Mouse (Mus musculus): ENCODE results near the gene Nutf2-ps1. TPM values are rescaled to one million over a fixed set of nuclear protein-coding genes. Genes with fewer than 3 reads are reported as not detected.

Nutf2-ps1 gene
- polyA plus RNA-seq, 1 experiment, result 123 TPM

GRCm38 (mm10) chr19:53571056-53571455, 17.8 kb downstream of the Nutf2-ps1 start:
- TF ChIP-seq GATA1 (IDR thresholded peaks at IDR 0.05; ENCODE audit: borderline replicate concordance, low read length), result no peak
- TF ChIP-seq FLI1 (IDR thresholded peaks at IDR 0.05; ENCODE audit: low read length), result no peak

GRCm38 (mm10) chr19:53568553-53568952, 20.3 kb downstream of the Nutf2-ps1 start:
- Histone ChIP-seq H3K9me3 (no peaks in the 10 kb centered on the region), H3K27me3 (replicated peaks) (peaks cover 11% of the 10 kb centered on the region), H3K36me3 (replicated peaks; ENCODE audit: low read length) (no peaks in the 10 kb centered on the region), H3K4me1 (peaks cover 41% of the 10 kb centered on the region), H3K4me3 (replicated peaks) (no peak overlapping the region)
- TF ChIP-seq FLI1 (IDR thresholded peaks at IDR 0.05; ENCODE audit: low read length), result no peak
- TF ChIP-seq GATA1 (IDR thresholded peaks at IDR 0.05; ENCODE audit: borderline replicate concordance, low read length), result no peak

More at GRCm38 (mm10) chr19:53571056-53571455, 17.8 kb downstream of the Nutf2-ps1 start:
- Histone ChIP-seq H3K4me3 (replicated peaks) (no peak overlapping the region), H3K36me3 (replicated peaks; ENCODE audit: low read length) (no peaks in the 10 kb centered on the region), H3K27me3 (replicated peaks) (peaks cover 14% of the 10 kb centered on the region), H3K4me1 (peaks cover 34% of the 10 kb centered on the region), H3K9me3 (no peaks in the 10 kb centered on the region)

GRCm38 (mm10) chr19:53567864-53568263, 21.0 kb downstream of the Nutf2-ps1 start:
- Histone ChIP-seq H3K27me3 (replicated peaks) (peaks cover 11% of the 10 kb centered on the region), H3K9me3 (peaks cover 5% of the 10 kb centered on the region), H3K4me1 (peaks cover 41% of the 10 kb centered on the region), H3K4me3 (replicated peaks) (peak overlapping the region; percentile 47), H3K36me3 (replicated peaks; ENCODE audit: low read length) (no peaks in the 10 kb centered on the region)
- no peak for TF ChIP-seq FLI1 (IDR thresholded peaks at IDR 0.05; ENCODE audit: low read length)
- no peak for TF ChIP-seq GATA1 (IDR thresholded peaks at IDR 0.05; ENCODE audit: borderline replicate concordance, low read length)

GRCm38 (mm10) chr19:53565565-53566277, 23.1 kb downstream of the Nutf2-ps1 start:
- TF ChIP-seq GATA1 (IDR thresholded peaks at IDR 0.05; ENCODE audit: borderline replicate concordance, low read length) (no peak), FLI1 (IDR thresholded peaks at IDR 0.05; ENCODE audit: low read length) (no peak)
- Histone ChIP-seq H3K9me3 (peaks cover 9% of the 10 kb centered on the region), H3K4me3 (replicated peaks) (no peak overlapping the region), H3K27me3 (replicated peaks) (peaks cover 7% of the 10 kb centered on the region), H3K4me1 (peaks cover 22% of the 10 kb centered on the region), H3K36me3 (replicated peaks; ENCODE audit: low read length) (no peaks in the 10 kb centered on the region)

GRCm38 (mm10) chr19:53564174-53564573, 24.7 kb downstream of the Nutf2-ps1 start:
- Histone ChIP-seq H3K27me3 (replicated peaks) (peaks cover 7% of the 10 kb centered on the region), H3K36me3 (replicated peaks; ENCODE audit: low read length) (no peaks in the 10 kb centered on the region), H3K4me3 (replicated peaks) (no peak overlapping the region), H3K4me1 (peaks cover 20% of the 10 kb centered on the region), H3K9me3 (peaks cover 21% of the 10 kb centered on the region)
- TF ChIP-seq FLI1 (IDR thresholded peaks at IDR 0.05; ENCODE audit: low read length) (no peak), GATA1 (IDR thresholded peaks at IDR 0.05; ENCODE audit: borderline replicate concordance, low read length) (no peak)

- H3K36me3 ChIP-seq (replicated peaks; ENCODE audit: low read length), result no peaks in the 10 kb centered on the region
- peaks cover 21% of the 10 kb centered on the region for H3K9me3 ChIP-seq
- no peak overlapping the region for H3K4me3 ChIP-seq (replicated peaks)
- H3K4me1 ChIP-seq, result peaks cover 12% of the 10 kb centered on the region
- peaks cover 9% of the 10 kb centered on the region for H3K27me3 ChIP-seq (replicated peaks)
- TF ChIP-seq FLI1 (IDR thresholded peaks at IDR 0.05; ENCODE audit: low read length) (no peak), GATA1 (IDR thresholded peaks at IDR 0.05; ENCODE audit: borderline replicate concordance, low read length) (no peak)
Measured at GRCm38 (mm10) chr19:53560436-53560835, 28.4 kb downstream of the Nutf2-ps1 start.

GRCm38 (mm10) chr19:53557267-53557936, 31.5 kb downstream of the Nutf2-ps1 start:
- peaks cover 28% of the 10 kb centered on the region for H3K4me1 ChIP-seq
- no peaks in the 10 kb centered on the region for H3K36me3 ChIP-seq (replicated peaks; ENCODE audit: low read length)
- H3K9me3 ChIP-seq, result peaks cover 13% of the 10 kb centered on the region
- H3K4me3 ChIP-seq (replicated peaks), result peak overlapping the region; percentile 26
- peaks cover 5% of the 10 kb centered on the region for H3K27me3 ChIP-seq (replicated peaks)
- no peak for TF ChIP-seq FLI1 (IDR thresholded peaks at IDR 0.05; ENCODE audit: low read length)
- no peak for TF ChIP-seq GATA1 (IDR thresholded peaks at IDR 0.05; ENCODE audit: borderline replicate concordance, low read length)

- Histone ChIP-seq H3K4me3 (replicated peaks) (no peak overlapping the region), H3K4me1 (peaks cover 32% of the 10 kb centered on the region), H3K9me3 (peaks cover 13% of the 10 kb centered on the region), H3K36me3 (replicated peaks; ENCODE audit: low read length) (no peaks in the 10 kb centered on the region), H3K27me3 (replicated peaks) (peaks cover 5% of the 10 kb centered on the region)
- TF ChIP-seq FLI1 (IDR thresholded peaks at IDR 0.05; ENCODE audit: low read length) (no peak), GATA1 (IDR thresholded peaks at IDR 0.05; ENCODE audit: borderline replicate concordance, low read length) (no peak)
Measured at GRCm38 (mm10) chr19:53556841-53557240, 32.0 kb downstream of the Nutf2-ps1 start.

- Histone ChIP-seq H3K9me3 (peaks cover 5% of the 10 kb centered on the region), H3K36me3 (replicated peaks; ENCODE audit: low read length) (no peaks in the 10 kb centered on the region), H3K4me3 (replicated peaks) (no peak overlapping the region), H3K4me1 (peaks cover 32% of the 10 kb centered on the region), H3K27me3 (replicated peaks) (peaks cover 8% of the 10 kb centered on the region)
- TF ChIP-seq FLI1 (IDR thresholded peaks at IDR 0.05; ENCODE audit: low read length), result no peak
- no peak for TF ChIP-seq GATA1 (IDR thresholded peaks at IDR 0.05; ENCODE audit: borderline replicate concordance, low read length)
Measured at GRCm38 (mm10) chr19:53554981-53555616, 33.8 kb downstream of the Nutf2-ps1 start.

GRCm38 (mm10) chr19:53554402-53554801, 34.5 kb downstream of the Nutf2-ps1 start:
- peaks cover 8% of the 10 kb centered on the region for H3K27me3 ChIP-seq (replicated peaks)
- peaks cover 32% of the 10 kb centered on the region for H3K4me1 ChIP-seq
- TF ChIP-seq GATA1 (IDR thresholded peaks at IDR 0.05; ENCODE audit: borderline replicate concordance, low read length) (no peak), FLI1 (IDR thresholded peaks at IDR 0.05; ENCODE audit: low read length) (no peak)
- no peak overlapping the region for H3K4me3 ChIP-seq (replicated peaks)
- H3K36me3 ChIP-seq (replicated peaks; ENCODE audit: low read length), result no peaks in the 10 kb centered on the region
- H3K9me3 ChIP-seq, result no peaks in the 10 kb centered on the region

Measured in megakaryocyte, embryonic 14.5 days (primary cell).